Mouse (Mus musculus) lung, postnatal 0 days (tissue): ENCODE results near the gene Hnf4a. TPM values are rescaled to one million over a fixed set of nuclear protein-coding genes. Genes with fewer than 3 reads are reported as not detected.
A peak's percentile ranks its signal among the peaks of the same experiment; 100 is the strongest.

Experiments
- ATAC-seq: fragments of 200-750 bp; cut with Nextera tagmentation; 2 replicates; pipeline ENCODE4 v1.8.0; 2017; ENCODE audit warnings: moderate library complexity
- DNase-seq: peaks from one replicate; pipeline ENCODE4 v3.0.0-alpha.2; 2016; ENCODE audit warnings: low spot score
- H3K27ac ChIP-seq: fragments of 300-500 bp; sonication (generic); 2 replicates; pipeline ENCODE4 v1.5.1; 2014; ENCODE audit warnings: antibody characterized with exemption, mild to moderate bottlenecking, low read length, mixed read lengths
- H3K27me3 ChIP-seq: fragments of 300-500 bp; sonication (generic); replicated peaks from 2 replicates; pipeline ENCODE4 v1.6.1; 2014; ENCODE audit warnings: low read length, mixed read lengths; ENCODE audit not compliant: insufficient read depth
- H3K36me3 ChIP-seq: fragments of 300-500 bp; sonication (generic); 2 replicates; pipeline ENCODE4 v1.6.1; 2014; ENCODE audit warnings: low read length, mixed read lengths; ENCODE audit not compliant: insufficient read depth
- H3K4me1 ChIP-seq: fragments of 300-500 bp; sonication (generic); 2 replicates; pipeline ENCODE4 v1.6.1; 2014; ENCODE audit warnings: antibody characterized with exemption, low read depth, low read length, mixed read lengths; ENCODE audit not compliant: insufficient read depth
- H3K4me2 ChIP-seq: fragments of 300-500 bp; sonication (generic); replicated peaks from 2 replicates; pipeline ENCODE4 v1.6.1; 2014; ENCODE audit warnings: low read depth, mild to moderate bottlenecking, low read length, moderate library complexity, mixed read lengths
- H3K4me3 ChIP-seq: fragments of 300-500 bp; sonication (generic); 2 replicates; pipeline ENCODE4 v1.5.1; 2014; ENCODE audit warnings: low read depth, low read length
- H3K9ac ChIP-seq: fragments of 300-500 bp; sonication (generic); replicated peaks from 2 replicates; pipeline ENCODE4 v1.6.1; 2014; ENCODE audit warnings: low read depth, mild to moderate bottlenecking
- H3K9me3 ChIP-seq: fragments of 300-500 bp; sonication (generic); 2 replicates; pipeline ENCODE4 v1.6.1; 2016; ENCODE audit warnings: low read length, mixed read lengths
- CTCF ChIP-seq: IDR thresholded peaks from 2 replicates; pipeline ENCODE4 v1.5.1; 2016; ENCODE audit warnings: antibody characterized with exemption, mild to moderate bottlenecking
- EP300 ChIP-seq: IDR thresholded peaks from 2 replicates; pipeline ENCODE4 v1.6.1; 2016; ENCODE audit warnings: antibody characterized with exemption, mild to moderate bottlenecking, control low read depth
- WGBS: fragments of 180-500 bp; shearing (Covaris S2); extraction: QIAGEN DNeasy Blood & Tissue Kit; methylation state at CpG from one replicate; pipeline ENCODE4 v1.1.7; 2014; 5-methylcytosine and 5-hydroxymethylcytosine counted together
- polyA plus RNA-seq: library from polyadenylated mRNA; unstranded; fragments of >200 nt; fragmentation: Nextera tagmentation; extraction: Ambion mirVana; gene quantifications from 2 replicates; pipeline ENCODE4 v1.2.1, GENCODE M21; 2015

Gene Hnf4a
- polyA plus RNA-seq, 1 experiment from 2014 or later: 0.23 TPM

- no peak overlapping the region for H3K4me3 ChIP-seq
- WGBS: 51% methylated on average over 12 of the region's 12 CpGs
- no peak for ATAC-seq
These were observed 83.6 kb downstream of the Hnf4a start for GRCm38 (mm10) chr2:163590211-163590610.

GRCm38 (mm10) chr2:163590996-163591395 is 84.4 kb downstream of the Hnf4a start:
- DNase-seq (peak; percentile 72), ATAC-seq (peak; percentile 39)
- no peaks in the 10 kb centered on the region for H3K9me3 ChIP-seq
- H3K36me3 ChIP-seq: no peaks in the 10 kb centered on the region
- H3K27ac ChIP-seq: peak overlapping the region; percentile 51; the same call in 1 of the 2 replicates
- no peak overlapping the region for H3K4me3 ChIP-seq
- H3K27me3 ChIP-seq: no peaks in the 10 kb centered on the region
- no peaks in the 10 kb centered on the region for H3K4me1 ChIP-seq
- no peak overlapping the region for H3K4me2 ChIP-seq
- H3K9ac ChIP-seq: no peak overlapping the region
- 60% methylated on average over 5 of the region's 5 CpGs for WGBS
- no peak for TF ChIP-seq CTCF
- no peak for TF ChIP-seq EP300

More at GRCm38 (mm10) chr2:163590211-163590610, 83.6 kb downstream of the Hnf4a start:
- H3K27ac ChIP-seq: no peak overlapping the region
- H3K4me2 ChIP-seq: no peak overlapping the region
- no peaks in the 10 kb centered on the region for H3K9me3 ChIP-seq
- no peak overlapping the region for H3K9ac ChIP-seq
- H3K36me3 ChIP-seq: no peaks in the 10 kb centered on the region
- H3K27me3 ChIP-seq: no peaks in the 10 kb centered on the region
- DNase-seq: no peak
- no peaks in the 10 kb centered on the region for H3K4me1 ChIP-seq
- no peak for TF ChIP-seq CTCF
- no peak for TF ChIP-seq EP300

- Histone ChIP-seq H3K27me3 (no peaks in the 10 kb centered on the region), H3K9me3 (no peaks in the 10 kb centered on the region), H3K4me1 (peaks cover 6% of the 10 kb centered on the region), H3K27ac (no peak overlapping the region), H3K4me2 (no peak overlapping the region), H3K9ac (no peak overlapping the region), H3K4me3 (no peak overlapping the region), H3K36me3 (no peaks in the 10 kb centered on the region)
- peak; percentile 54 for DNase-seq
- no peak for ATAC-seq
- 77% methylated on average over 1 of the region's 1 CpGs for WGBS
- peak; percentile 57 for TF ChIP-seq CTCF
- no peak for TF ChIP-seq EP300
These were observed 85.5 kb downstream of the Hnf4a start for GRCm38 (mm10) chr2:163592084-163592483.

- ATAC-seq (no peak), DNase-seq (no peak)
- Histone ChIP-seq H3K36me3 (no peaks in the 10 kb centered on the region), H3K4me3 (no peak overlapping the region), H3K27ac (no peak overlapping the region), H3K4me2 (no peak overlapping the region), H3K9ac (no peak overlapping the region), H3K9me3 (no peaks in the 10 kb centered on the region), H3K4me1 (peaks cover 6% of the 10 kb centered on the region), H3K27me3 (no peaks in the 10 kb centered on the region)
- WGBS: 87% methylated on average over 10 of the region's 10 CpGs
- TF ChIP-seq CTCF (no peak), EP300 (no peak)
These were observed 87.2 kb downstream of the Hnf4a start for GRCm38 (mm10) chr2:163593636-163594282.

GRCm38 (mm10) chr2:163595119-163595518 is 88.5 kb downstream of the Hnf4a start:
- no peaks in the 10 kb centered on the region for H3K9me3 ChIP-seq
- peak; percentile 44 for DNase-seq
- no peak overlapping the region for H3K4me2 ChIP-seq
- no peaks in the 10 kb centered on the region for H3K27me3 ChIP-seq
- TF ChIP-seq CTCF (no peak), EP300 (no peak)
- no peak overlapping the region for H3K4me3 ChIP-seq
- no peaks in the 10 kb centered on the region for H3K36me3 ChIP-seq
- WGBS: 3% methylated on average over 2 of the region's 2 CpGs
- no peak overlapping the region for H3K9ac ChIP-seq
- ATAC-seq: peak; percentile 47
- peak overlapping the region; percentile 85 for H3K27ac ChIP-seq
- peaks cover 6% of the 10 kb centered on the region for H3K4me1 ChIP-seq

GRCm38 (mm10) chr2:163596057-163596872 is 89.7 kb downstream of the Hnf4a start:
- H3K36me3 ChIP-seq: no peaks in the 10 kb centered on the region
- TF ChIP-seq CTCF: no peak
- peak; percentile 100 for TF ChIP-seq EP300
- WGBS: 37% methylated on average over 13 of the region's 13 CpGs
- H3K4me2 ChIP-seq: no peak overlapping the region
- H3K9ac ChIP-seq: no peak overlapping the region
- peak; percentile 88 for ATAC-seq
- no peak overlapping the region for H3K4me3 ChIP-seq
- H3K4me1 ChIP-seq: peaks cover 6% of the 10 kb centered on the region
- H3K9me3 ChIP-seq: no peaks in the 10 kb centered on the region
- peak; percentile 95 for DNase-seq
- no peaks in the 10 kb centered on the region for H3K27me3 ChIP-seq
- H3K27ac ChIP-seq: peak overlapping the region; percentile 85
